Mouse (Mus musculus): ENCODE results near the gene Meioc.

Gene Meioc

DNA sequence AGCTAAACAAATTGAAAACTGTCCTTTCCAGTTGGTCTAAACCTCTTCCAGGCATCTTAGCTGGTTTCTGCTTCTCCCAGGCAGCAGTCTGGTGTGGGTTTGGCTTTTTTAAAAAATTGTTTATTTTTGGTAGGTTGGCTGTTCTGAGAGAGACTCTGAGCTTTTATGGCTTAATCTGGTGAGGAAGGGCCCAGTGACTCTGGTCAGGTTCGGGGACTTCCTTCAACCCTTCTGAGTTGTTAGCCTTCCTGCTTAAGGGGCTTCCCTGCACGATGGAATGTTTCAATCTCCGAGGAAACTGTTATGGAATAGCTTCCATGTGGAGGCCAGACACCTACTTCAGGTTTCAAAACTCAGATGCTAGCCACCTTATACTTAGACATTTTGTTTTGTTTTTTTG is at the start of gene Meioc:
TSS of gene Meioc (plus strand) at position 301 of the 400 bp plus-strand sequence.
- no peak for DNase-seq (ENCODE audit: low spot score in 2 of 2)

DNA sequence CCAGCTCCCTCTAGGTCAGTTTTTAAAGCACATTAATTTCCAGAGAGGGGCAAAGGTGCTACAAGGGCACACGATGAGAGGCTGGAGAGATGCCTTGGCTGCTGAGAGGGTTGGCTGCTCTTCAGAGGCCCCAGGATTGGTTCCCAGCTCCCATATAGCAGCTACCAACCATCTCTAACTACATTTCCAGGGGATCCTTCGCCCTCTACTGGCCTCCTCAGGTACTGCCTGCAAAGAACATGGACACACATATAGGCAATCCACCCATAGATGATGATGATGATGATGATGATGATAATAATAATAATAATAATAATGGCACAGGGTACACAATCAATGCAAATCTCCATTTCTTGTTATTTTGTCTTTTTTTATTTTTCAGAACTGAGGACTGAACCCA is 44.1 kb upstream of the Meioc start:
- no peak for DNase-seq (ENCODE audit: low spot score in 2 of 2)

DNA sequence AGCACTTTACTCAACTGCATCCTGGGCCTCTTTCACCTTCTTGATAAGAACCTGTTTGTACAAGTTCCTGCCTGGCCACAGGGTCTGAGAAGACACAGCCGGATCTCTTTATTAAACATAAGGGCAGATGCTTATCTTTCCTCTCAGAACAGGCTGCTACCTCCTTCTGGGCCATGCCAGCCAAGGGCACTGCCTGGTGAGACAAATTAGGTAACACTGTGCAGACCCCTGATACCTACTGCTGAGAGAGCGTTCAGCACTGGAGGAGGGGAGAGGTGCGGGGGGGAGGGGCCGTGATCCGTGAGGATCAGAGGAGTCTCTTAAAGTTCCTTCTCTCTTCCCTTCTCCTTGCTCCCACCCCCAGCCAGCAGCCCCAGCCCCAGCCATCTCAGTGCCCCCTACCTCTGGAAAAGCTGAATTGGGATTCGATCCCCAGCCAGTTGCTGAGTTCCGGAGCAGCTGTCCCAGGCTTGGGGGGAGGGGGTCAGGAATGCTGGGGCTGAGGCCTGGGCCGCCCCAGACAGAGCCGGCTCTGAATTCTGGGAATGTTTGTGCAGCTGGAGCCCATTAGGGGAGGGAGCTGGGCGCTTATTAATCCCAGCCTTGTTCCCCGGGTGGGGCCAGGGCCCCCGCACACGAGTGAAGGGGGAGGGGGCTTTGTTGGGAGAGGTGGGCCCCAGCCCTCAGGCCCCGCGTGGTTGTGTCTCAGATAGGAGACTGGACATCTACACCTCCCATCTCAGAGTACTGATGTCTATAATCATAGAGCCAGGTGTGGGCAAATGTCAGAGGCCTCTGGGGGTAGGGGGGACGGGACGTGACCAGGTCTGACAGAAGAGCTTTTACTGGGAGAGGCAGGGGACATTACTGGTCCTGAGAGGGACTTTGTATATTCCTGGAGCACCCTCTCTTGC is 39.4 kb upstream of the Meioc start:
- DNase-seq (ENCODE audit: low spot score in 2 of 2) = no peak

DNA sequence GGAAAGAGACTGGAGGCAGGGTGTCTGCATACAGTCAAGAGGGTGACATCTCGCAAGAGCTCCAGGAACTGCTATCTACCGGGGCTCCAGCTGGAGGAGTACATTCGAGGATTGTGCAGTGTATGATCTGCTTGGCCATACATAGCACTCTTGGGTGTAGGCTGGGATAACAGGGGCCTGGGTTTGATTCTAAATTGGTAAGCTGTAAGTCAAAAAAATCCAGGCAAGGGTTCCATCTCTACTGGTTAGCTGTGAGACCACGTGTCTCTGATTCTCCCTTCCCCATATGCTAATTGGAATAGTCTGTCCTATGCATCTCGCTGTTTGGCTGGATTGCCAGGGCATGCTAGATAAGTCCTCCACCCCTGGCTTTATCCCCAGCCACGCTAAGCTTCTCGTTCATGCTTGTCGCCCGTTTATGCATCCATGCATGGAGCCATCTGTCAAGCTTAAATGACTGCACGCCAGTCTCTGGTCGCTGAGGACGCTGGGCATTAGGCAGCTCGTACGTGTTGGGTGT is 38.6 kb upstream of the Meioc start:
- no peak for DNase-seq (ENCODE audit: low spot score in 2 of 2)

DNA sequence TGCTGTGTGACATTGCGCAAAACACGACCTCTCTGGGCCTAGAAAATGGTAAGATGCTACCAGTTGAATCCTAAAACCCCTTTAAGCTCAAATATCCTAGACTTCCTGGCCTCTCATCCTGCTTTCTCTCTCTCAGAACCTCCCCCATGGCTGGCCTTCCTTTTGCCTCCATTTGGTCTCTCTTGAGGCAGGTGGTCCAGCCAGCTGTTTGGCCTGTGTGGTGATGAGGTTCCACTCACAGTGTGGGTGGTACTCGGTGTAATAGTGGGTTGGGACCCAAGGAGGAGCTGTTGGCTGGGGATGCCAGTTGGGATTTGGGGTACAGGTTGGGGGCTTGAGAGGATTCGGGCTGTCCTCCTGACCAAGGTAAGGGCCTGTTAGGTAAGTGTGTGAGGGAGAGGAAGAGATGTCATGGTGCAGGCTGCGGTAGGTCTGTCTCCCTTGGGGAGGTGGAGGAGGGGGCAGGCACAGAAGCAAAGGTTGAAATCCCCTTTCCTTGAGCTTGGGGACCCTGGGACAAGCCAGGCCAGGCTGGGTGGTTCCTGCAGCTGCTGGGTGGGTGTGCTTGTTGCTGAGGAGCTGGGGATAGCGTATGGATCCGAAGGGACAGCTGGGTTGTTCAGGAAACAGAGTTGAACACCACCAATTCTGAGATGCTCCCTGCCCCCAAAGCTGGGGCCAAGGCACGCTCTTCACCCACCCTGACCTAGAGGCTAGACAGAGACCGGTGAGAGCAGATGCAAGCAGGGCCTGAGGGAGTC is 36.2 kb upstream of the Meioc start:
- DNase-seq (ENCODE audit: low spot score in 2 of 2) = no peak

DNA sequence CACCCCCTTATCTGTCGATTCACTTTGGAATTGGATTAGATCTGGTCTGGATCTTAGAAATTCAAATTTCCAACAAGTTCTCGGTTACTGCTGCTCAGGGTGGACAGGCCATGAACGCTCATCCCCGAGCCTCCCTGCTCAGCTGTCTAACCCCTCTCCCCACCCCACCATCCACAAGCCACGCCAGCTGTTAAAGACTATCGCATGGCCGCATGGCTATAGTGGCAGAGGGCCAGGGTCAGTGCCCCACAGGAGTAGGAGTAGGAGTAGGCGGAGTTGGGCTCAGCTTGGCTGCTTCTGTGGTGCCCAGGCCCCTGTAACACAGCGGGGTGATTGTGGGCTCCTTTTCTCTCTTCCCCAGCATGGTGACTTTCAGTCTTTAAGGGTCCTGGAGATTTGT is 35.0 kb upstream of the Meioc start:
- DNase-seq (ENCODE audit: low spot score in 2 of 2) = no peak

DNA sequence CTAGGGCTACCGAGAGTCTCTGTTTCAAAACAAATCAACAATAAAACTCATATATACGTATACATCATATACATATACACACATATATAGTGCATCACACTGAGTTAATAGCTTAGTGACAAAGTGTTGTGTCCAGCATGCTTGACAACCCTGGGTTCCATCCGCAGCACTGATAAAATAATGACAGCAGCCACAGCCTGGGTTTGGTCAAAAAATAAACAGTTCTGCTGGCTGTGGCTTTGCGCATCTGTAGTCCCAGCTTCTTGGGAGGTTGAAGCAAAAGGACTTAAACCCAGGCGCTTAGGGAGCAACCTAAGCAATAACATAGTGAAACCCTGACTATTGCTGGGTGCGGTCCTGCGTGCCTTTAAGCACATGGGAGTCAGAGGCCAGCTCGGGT is 34.1 kb upstream of the Meioc start:
- no peak for DNase-seq (ENCODE audit: low spot score in 2 of 2)

DNA sequence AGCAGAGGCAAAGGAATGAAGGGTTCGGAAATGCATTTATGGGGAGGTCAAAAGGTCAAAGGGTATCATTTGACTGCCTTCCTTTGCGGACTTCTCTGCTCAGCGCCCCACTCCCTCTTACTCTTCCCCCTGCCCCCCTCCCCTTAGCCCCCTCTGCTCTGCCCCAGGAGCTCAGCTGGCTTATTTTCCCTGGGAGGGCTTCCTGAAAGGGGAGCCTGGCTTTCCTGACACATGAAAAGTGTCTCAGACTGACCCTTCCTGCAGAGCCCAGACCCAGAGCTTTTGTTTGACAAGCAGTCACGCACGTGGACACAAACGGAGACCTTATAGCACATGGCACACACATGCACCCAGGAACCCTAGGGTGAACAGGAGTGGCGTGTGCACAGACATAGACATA is 32.8 kb upstream of the Meioc start:
- DNase-seq (ENCODE audit: low spot score in 2 of 2) = no peak

DNA sequence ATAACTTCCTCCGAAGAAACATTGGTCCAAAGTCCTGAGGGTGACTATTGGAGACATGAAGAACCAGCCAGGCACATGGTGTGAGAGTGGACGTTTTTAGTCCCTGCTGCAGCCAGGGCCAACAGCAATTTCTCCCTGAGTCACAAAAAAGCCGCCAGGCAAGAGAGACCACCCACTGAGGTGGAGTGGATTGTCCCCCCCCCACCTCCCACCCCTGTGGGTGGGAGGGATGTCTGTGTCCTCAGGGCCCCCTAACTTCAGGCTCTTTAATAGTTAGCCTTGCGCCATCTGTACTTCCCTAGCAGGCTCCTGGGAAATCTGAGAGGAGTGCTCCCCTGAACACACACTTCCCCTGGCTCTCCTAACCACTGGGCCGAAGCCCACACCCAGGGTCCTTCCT is 32.3 kb upstream of the Meioc start:
- DNase-seq (ENCODE audit: low spot score in 2 of 2) = no peak

DNA sequence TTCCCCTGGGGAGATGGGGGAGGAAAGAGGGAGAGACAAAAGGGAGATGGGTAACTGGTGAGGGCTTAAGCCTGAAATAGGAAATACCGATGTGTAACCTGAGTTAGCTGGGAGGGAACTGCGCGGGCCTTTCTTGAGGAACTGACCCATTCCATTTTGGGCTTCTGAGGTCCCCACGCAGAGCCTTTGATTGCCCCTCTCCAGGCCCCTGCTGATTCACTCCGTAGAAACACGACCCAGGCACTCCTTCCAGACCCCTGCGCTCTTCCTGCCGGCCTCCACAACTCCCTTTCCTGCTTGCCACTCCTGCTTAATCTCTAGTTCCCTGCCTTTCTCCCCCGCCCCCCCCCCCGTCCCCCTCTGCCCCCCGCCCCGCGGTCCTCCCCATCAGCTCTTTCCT is 30.8 kb upstream of the Meioc start:
- no peak for DNase-seq (ENCODE audit: low spot score in 2 of 2)

DNA sequence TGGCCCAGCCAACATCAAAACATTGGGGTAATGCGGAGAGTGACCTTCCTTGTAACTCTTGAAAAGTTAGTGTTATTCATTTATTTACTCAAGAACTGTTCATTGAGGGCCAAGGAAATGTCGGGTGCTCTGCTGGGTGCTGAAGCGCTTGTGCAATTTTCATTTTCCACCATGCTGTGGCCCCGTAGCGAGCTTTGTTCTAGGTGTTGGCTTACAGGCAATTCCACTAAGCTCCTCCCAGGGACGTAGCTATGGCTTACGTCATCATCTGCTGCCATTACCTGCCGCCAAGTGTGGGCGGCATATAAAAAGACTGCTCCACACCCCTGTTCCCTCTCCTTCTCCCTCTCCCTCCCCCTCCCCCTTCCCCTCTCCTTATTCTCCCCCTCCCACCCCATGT is 30.1 kb upstream of the Meioc start:
- no peak for DNase-seq (ENCODE audit: low spot score in 2 of 2)

DNA sequence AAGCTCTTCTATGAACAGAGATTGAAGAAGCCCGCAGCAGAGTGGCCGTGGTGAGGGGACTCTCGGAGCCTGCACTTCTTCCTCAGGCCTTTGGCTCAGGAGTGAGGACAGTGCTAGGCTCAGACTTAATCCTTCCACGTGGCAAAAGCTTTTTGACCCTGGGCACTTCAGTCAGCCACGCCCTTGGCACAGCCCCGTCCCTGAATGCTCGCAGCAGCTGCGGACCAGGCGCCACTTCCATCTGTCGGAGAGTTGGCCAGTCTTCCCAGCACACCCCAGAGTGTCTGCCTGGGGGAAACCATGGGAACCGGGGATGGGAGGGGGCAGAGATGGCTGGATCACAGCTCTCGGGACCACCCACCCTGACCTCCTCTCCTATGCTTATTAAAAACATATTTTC is 26.6 kb upstream of the Meioc start:
- no peak for DNase-seq (ENCODE audit: low spot score in 2 of 2)

DNA sequence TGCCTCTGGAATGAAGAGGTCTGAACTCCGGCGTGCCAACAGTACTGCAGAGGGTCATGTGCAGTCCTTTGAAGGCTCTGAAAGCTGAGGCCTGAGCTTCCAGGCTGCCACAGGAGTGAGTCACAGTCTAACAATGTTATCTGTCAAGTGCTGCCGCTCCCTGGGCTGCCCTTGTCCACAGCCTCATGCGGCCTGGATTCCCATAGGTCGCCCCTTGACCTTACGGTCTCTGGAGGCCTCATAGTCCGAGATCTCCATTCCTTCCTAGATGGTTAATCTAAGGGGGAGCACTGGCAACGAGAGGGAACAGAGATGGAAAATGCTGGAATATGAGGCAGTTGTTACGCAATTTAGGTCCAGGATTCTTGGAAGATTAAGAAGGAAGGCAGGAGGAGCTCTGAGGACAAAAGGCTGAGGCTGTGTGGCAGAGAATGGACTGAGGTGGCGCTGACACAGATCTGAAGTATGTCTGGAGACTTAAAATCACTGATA is 19.6 kb upstream of the Meioc start:
- DNase-seq (ENCODE audit: low spot score in 2 of 2) = no peak

DNA sequence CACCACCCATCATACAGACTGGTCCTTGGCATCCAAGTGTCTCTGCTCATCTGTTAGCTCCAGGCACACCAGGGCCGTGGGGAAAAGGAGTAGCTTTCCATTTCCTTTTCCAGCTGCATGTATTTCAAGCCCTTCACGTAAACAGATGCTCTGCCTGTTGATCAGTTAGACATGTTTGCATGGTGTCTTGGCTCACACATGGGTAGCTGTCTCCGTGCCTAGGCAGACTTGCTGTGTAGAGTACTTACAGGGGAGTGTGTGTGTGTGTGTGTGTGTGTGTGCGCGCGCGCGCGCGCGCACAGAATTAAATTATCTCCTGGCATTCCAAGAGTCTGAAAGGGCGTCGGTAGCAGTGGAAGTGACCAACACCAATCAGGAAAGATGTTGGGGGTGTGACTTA is 17.3 kb upstream of the Meioc start:
- no peak for DNase-seq (ENCODE audit: low spot score in 2 of 2)

DNA sequence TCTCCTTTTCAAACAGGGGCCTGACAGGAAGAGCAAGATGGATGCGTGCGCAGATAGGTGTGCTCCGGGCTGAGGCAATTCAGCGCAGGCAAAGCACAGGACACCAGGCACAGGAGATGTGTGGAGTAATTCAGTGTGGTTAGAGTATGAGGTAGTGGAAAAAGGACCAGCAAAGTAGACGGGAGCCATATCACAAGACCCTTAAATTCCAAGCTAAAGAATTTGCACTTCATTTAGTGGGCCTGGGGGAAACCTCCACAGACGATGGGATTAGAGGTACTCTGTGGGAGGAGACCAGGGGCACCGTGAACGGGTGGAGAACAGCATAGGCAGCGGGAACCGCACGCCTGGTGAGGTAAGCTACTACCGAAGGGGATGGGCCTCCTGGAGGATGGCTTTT is 15.6 kb upstream of the Meioc start:
- no peak for DNase-seq (ENCODE audit: low spot score in 2 of 2)

DNA sequence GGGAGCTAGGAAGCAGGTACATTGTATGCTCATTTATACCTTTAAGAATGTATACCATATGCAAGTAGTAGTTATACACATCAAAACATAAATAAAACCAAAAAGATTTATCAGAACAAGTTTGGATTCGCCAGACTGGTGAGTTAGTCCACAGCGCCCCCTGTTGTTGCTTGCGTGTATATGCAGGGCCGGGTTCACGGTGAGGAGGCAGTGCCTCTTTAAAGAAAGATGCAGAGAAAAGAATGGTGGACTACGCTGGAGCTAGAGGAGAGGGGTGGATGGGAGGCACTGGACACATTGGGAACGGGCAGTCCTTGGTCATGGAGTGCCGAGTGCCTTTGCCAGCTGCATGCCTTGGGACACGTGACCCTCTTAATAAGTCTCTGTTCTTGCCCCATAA is 12.1 kb upstream of the Meioc start:
- DNase-seq (ENCODE audit: low spot score in 2 of 2) = peak; percentile 28 to 40

DNA sequence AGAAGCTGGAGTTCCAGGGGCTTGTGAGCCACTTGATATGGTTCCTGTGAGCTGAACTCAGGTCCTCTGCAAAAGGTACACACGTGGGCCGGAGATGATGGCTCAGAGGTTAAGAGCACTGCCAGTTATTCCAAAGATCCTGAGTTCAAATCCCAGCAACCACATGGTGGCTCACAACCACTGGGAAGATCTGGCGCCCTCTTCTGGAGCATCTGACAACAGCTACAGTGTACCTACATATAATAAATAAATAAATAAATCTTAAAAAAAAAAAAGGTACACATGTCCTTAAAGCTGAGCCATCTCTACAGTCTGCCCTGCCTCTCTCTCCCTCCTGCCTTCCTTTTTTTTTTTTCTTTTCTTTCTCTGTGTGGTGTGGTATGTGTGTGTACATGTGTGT is 10.7 kb upstream of the Meioc start:
- DNase-seq (ENCODE audit: low spot score in 2 of 2) = no peak

DNA sequence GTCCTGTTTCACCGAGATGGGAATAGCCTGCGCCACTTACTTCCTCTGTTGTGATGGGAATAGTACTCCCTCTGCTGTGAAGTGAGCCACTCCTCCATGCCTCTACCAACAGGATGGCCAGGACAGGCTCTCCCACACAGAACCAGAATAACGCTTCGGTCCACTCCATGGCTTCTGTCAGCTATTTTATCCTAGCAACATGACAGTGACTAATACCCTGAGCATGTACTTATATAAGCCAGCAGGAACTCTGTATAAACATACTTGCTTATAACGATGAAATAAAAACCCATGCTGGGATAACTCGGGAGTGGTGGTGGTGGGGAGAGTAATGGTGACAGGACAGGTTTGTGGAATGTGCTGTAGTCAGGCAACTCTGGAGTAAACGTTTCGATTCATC is 7.6 kb upstream of the Meioc start:
- DNase-seq (ENCODE audit: low spot score in 2 of 2) = no peak

DNA sequence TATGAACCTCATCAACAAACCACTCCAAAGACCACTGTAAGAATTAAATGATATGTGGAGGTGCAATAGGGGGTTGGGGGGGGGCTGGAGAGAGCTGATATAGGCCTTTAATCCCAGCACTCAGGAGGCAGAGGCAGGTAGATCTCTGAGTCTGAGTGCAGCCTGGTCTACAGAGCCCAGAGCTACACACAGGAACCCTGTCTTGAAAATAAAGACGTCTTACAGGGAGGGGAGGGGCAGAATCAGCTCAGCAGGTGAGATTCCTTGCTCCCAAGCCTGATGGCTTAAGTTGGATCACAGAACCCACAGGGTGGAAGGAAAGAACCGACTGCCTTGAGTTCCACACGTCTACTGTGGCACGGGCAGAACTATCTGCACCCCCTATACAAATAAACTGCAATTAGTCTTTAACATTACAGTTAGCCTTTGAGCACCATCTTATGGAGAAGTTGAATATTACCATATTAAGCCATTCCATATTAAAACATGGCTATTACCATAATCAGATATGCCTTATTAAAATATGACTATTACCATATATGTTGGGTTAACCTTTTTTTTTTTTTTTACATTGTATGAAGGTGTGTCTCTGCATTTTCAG is 7.1 kb upstream of the Meioc start:
- no peak for DNase-seq (ENCODE audit: low spot score in 2 of 2)

DNA sequence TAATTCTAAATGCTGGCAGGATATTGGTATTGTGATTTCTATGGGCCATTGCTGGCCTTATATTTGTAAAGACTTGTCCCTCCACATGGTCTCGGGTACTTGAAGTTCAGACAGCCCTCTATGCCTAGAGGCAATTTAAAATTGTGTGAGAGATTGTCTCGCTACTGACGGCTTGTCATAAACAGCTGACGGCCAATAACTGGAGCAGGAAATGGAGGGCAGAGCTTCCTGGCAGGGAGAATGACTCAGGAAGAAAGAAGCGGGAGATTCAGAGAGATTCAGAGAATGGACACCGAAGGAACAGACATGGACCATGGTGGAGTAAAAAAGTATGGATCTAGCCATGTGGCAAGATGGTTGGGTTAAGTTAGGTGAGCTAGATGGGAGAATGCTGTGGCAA is 6.6 kb upstream of the Meioc start:
- DNase-seq (ENCODE audit: low spot score in 2 of 2) = no peak

DNA sequence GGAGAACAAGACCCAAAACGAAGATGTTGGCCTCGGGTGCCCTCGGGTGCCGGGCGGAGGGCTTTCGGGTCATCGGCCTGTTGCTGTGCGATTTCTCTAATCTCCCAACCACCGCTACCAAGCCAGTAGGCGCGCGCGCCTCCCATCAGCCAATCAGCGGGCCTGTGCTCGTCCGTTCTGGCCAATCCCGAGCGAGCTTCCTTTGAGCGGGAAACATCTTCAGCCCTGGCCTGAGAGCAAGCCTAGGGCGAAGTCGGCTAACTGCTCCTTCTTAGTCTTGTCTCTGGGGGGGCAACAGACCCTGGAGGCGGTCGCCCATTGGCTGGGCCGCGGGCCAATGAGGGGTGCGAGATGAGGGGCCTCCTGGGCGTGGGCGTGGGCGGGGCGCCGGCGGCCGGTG is 1.6 kb downstream of the Meioc start:
- no peak for DNase-seq (ENCODE audit: low spot score in 2 of 2)

DNA sequence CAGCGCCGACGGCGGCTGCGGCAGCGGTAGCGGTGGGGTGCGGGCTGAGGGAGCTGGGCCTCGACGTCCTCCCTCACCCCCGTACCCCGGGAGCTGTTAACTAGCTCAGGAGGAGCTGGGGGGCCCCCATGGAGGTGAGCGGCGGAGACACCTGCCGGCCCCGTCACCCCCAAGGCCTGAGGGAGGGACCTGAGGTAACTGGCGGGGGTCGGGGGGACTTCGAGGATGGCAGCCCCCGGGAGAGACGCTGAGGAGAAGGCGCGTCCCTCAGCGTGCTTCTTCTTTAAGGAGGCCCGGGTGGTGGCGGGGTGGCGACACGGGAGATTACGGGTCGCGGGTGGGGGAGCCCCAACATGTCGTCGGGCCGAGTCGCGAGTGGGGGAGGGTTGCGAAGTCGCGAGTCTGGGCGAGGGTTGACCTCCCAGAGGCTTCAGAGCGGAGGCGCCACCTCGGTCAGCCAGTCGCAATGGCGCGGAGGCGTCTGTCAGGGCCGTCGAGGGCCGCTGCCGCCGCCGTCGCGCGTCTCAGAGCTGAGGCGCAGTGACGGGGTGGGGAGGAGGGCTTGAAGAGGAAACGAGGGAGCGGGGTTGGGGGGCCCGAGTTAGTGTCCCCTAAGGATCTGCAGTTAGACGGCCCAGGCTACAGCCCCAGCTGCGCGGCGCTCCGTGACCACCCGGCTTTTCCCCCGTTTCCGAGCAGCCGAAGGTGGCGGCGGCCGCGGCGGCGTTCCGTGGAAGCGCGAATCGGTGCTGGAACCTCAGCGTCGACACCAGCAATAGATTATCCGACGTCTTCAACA is 2.3 kb downstream of the Meioc start:
- no peak for DNase-seq (ENCODE audit: low spot score in 2 of 2)
